Mouse (Mus musculus) intestine, postnatal 0 days (tissue): ENCODE results near the gene Ovca2. TPM values are rescaled to one million over a fixed set of nuclear protein-coding genes. Genes with fewer than 3 reads are reported as not detected.

Experiments used
- ATAC-seq: fragments of 200-750 bp; cut with Nextera tagmentation; 2 replicates; pipeline ENCODE4 v1.8.0; 2017; ENCODE audit warnings: mild to moderate bottlenecking, moderate TSS enrichment, moderate library complexity
- H3K27ac ChIP-seq: fragments of 300-500 bp; sonication (generic); 2 replicates; pipeline ENCODE4 v1.5.1; 2014; ENCODE audit warnings: mild to moderate bottlenecking, low read depth, low read length, moderate library complexity
- H3K27me3 ChIP-seq: fragments of 300-500 bp; sonication (generic); replicated peaks from 2 replicates; pipeline ENCODE4 v1.6.1; 2014; ENCODE audit warnings: low read length, mixed read lengths; ENCODE audit not compliant: control insufficient read depth, insufficient read depth
- H3K36me3 ChIP-seq: fragments of 300-500 bp; sonication (generic); 2 replicates; pipeline ENCODE4 v1.6.1; 2014; ENCODE audit warnings: mild to moderate bottlenecking, moderate library complexity; ENCODE audit not compliant: control insufficient read depth, insufficient read depth
- H3K4me1 ChIP-seq: fragments of 300-500 bp; sonication (generic); replicated peaks from 2 replicates; pipeline ENCODE4 v1.6.1; 2014; ENCODE audit warnings: antibody characterized with exemption, low read length, mixed read lengths; ENCODE audit not compliant: control insufficient read depth, insufficient read depth
- H3K4me2 ChIP-seq: fragments of 300-500 bp; sonication (generic); replicated peaks from 2 replicates; pipeline ENCODE4 v1.6.1; 2014; ENCODE audit warnings: low read depth, mild to moderate bottlenecking, moderate library complexity
- H3K4me3 ChIP-seq: fragments of 300-500 bp; sonication (generic); 2 replicates; pipeline ENCODE4 v1.5.1; 2014; ENCODE audit warnings: low read depth, low read length
- H3K9ac ChIP-seq: fragments of 300-500 bp; sonication (generic); 2 replicates; pipeline ENCODE4 v1.6.1; 2014; ENCODE audit warnings: mild to moderate bottlenecking, low read depth, low read length
- H3K9me3 ChIP-seq: fragments of 300-500 bp; sonication (generic); 2 replicates; pipeline ENCODE4 v1.6.1; 2016; ENCODE audit warnings: mixed run types; ENCODE audit not compliant: control insufficient read depth
- CTCF ChIP-seq: sonication (generic); IDR thresholded peaks from 2 replicates; pipeline ENCODE4 v1.5.1; 2016; ENCODE audit warnings: low read depth, mild to moderate bottlenecking, control low read depth, antibody characterized with exemption, moderate library complexity
- WGBS: fragments of 180-500 bp; shearing (Covaris S2); extraction: QIAGEN DNeasy Blood & Tissue Kit; methylation state at CpG from one replicate; pipeline ENCODE4 v1.1.7; 2014; 5-methylcytosine and 5-hydroxymethylcytosine counted together
- polyA plus RNA-seq: library from polyadenylated mRNA; unstranded; fragments of >200 nt; fragmentation: Nextera tagmentation; extraction: Ambion mirVana; gene quantifications from 2 replicates; pipeline ENCODE4 v1.2.1, GENCODE M21; 2015

The Ovca2 gene
- polyA plus RNA-seq, 1 experiment from 2014 or later, result 21.6 TPM

GRCm38 (mm10) chr11:75145841-75146240, 32.8 kb downstream of the Ovca2 start:
- Histone ChIP-seq H3K27ac (no peak overlapping the region), H3K4me1 (peaks cover 24% of the 10 kb centered on the region)
- WGBS, result 80% methylated on average over 2 of the region's 2 CpGs

DNA sequence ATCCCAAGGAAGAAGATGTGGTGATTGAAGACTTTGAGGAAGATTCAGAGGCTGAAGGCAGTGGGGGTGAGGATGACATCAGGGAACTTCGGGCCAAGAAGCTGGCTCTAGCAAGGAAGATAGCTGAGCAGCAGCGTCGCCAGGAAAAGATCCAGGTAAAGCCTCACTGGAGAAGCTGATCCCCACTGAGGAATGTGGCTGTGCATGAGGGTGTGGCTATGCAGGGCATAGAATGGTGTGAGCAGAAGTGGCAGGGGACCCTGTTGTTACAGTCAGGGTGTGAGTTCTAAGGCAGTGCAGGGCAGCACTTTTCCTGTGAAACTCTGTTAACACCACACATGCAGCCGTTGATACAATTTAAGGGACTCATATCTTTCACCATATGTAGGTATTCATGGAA, 35.9 kb downstream of the Ovca2 start:
- Histone ChIP-seq H3K36me3 (peaks cover 26% of the 10 kb centered on the region), H3K27me3 (no peaks in the 10 kb centered on the region), H3K27ac (no peak overlapping the region), H3K4me2 (no peak overlapping the region), H3K9me3 (no peaks in the 10 kb centered on the region), H3K9ac (no peak overlapping the region), H3K4me1 (peaks cover 28% of the 10 kb centered on the region), H3K4me3 (no peak overlapping the region)
- 69% methylated on average over 4 of the region's 4 CpGs for WGBS
- TF ChIP-seq CTCF, result no peak
- no peak for ATAC-seq

More at GRCm38 (mm10) chr11:75145841-75146240, 32.8 kb downstream of the Ovca2 start:
- no peaks in the 10 kb centered on the region for H3K9me3 ChIP-seq
- H3K9ac ChIP-seq, result no peak overlapping the region
- ATAC-seq, result no peak
- no peaks in the 10 kb centered on the region for H3K27me3 ChIP-seq
- no peak for TF ChIP-seq CTCF
- H3K36me3 ChIP-seq, result peaks cover 33% of the 10 kb centered on the region
- no peak overlapping the region for H3K4me2 ChIP-seq
- no peak overlapping the region for H3K4me3 ChIP-seq

DNA sequence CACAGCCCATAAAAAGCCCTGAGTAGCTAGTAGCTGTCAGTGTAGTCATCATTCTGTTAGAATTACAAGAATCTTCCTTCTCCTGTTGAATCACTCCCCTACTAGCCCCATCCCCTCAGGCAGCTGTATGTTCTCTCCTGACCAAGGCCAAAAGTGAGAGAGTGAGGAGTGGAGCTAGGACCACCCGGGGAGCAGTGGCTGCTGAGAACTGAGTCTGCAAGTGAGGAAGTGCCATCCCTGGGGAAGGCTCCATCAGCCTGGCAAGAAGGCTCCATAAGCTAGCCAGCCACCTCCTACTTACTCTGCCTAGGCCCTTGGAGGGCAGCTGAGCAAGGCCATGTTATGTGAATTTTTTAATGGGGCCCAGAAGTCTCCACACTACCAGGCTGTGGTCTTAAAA, 36.7 kb downstream of the Ovca2 start:
- H3K4me1 ChIP-seq, result peaks cover 20% of the 10 kb centered on the region
- ATAC-seq, result no peak
- no peaks in the 10 kb centered on the region for H3K9me3 ChIP-seq
- no peaks in the 10 kb centered on the region for H3K27me3 ChIP-seq
- H3K9ac ChIP-seq, result no peak overlapping the region
- no peak for TF ChIP-seq CTCF
- no peak overlapping the region for H3K4me3 ChIP-seq
- H3K36me3 ChIP-seq, result peaks cover 25% of the 10 kb centered on the region
- H3K4me2 ChIP-seq, result no peak overlapping the region
- H3K27ac ChIP-seq, result no peak overlapping the region
- 44% methylated on average over 1 of the region's 1 CpGs for WGBS

GRCm38 (mm10) chr11:75141038-75141437, 37.6 kb downstream of the Ovca2 start:
- no peak for TF ChIP-seq CTCF
- no peak overlapping the region for H3K4me2 ChIP-seq
- peak overlapping the region; percentile 37; the same call in 1 of the 2 replicates for H3K27ac ChIP-seq
- peaks cover 17% of the 10 kb centered on the region; the same call in 1 of the 2 replicates for H3K4me1 ChIP-seq
- no peaks in the 10 kb centered on the region for H3K9me3 ChIP-seq
- WGBS, result 58% methylated on average over 3 of the region's 3 CpGs
- H3K36me3 ChIP-seq, result peaks cover 25% of the 10 kb centered on the region
- no peak overlapping the region for H3K9ac ChIP-seq
- no peaks in the 10 kb centered on the region for H3K27me3 ChIP-seq
- no peak for ATAC-seq
- H3K4me3 ChIP-seq, result no peak overlapping the region

- H3K4me1 ChIP-seq, result peaks cover 17% of the 10 kb centered on the region; the same call in 1 of the 2 replicates
- peaks cover 24% of the 10 kb centered on the region for H3K36me3 ChIP-seq
- WGBS, result 57% methylated on average over 5 of the region's 5 CpGs
Measured at GRCm38 (mm10) chr11:75140431-75140830, 38.2 kb downstream of the Ovca2 start.

DNA sequence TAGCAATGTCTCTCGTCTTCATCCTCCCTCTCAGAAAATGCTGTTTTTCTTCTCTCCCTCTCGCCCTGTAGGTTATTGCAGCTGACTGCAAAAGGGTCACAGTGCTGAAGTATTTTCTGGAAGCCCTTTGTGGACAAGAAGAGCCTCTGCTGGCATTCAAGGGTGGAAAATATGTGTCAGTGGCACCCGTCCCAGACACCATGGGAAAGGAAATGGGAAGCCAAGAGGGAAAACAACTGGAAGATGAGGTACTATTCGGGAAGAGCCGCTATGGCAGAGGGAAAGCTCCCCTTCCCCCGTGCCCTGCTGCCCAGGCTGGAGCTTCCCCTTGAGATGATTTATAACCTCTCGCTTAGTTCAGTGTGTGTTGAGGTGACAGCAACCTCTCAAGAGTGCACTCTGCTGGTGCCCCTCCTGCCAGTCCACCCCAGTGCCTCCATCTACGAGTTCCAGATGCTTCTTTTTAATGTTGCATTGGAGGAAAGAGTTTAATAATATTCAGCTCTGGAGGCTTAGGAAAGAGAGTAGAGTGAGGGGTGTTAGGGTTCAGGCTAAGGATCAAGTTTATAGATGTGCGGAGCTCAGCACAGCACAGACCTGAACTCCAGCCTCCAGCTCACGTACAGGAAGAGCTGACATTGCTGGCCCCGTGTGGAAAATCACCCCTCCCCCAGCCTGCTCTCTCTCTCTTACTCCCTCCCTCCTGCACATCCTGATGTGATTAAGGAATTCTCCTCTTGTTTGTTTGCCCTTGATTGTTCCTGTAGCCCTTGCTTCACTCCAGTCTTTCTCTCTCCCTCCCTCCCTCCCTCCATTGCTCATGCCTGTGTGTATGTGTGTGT, 39.3 kb downstream of the Ovca2 start:
- Histone ChIP-seq H3K9ac (no peak overlapping the region), H3K4me2 (no peak overlapping the region), H3K36me3 (peaks cover 18% of the 10 kb centered on the region), H3K4me3 (no peak overlapping the region), H3K27me3 (no peaks in the 10 kb centered on the region), H3K9me3 (no peaks in the 10 kb centered on the region), H3K27ac (peak overlapping the region; percentile 68), H3K4me1 (peaks cover 17% of the 10 kb centered on the region; the same call in 1 of the 2 replicates)
- 0 out of 2 replicates have a peak, but pooled peaks have one; percentile 7 for TF ChIP-seq CTCF
- WGBS, result 34% methylated on average over 11 of the region's 11 CpGs
- ATAC-seq, result 0 out of 2 replicates have a peak, but pooled peaks have one; percentile 38

More at GRCm38 (mm10) chr11:75140431-75140830, 38.2 kb downstream of the Ovca2 start:
- TF ChIP-seq CTCF, result no peak
- ATAC-seq, result no peak
- H3K9me3 ChIP-seq, result no peaks in the 10 kb centered on the region
- H3K9ac ChIP-seq, result no peak overlapping the region
- H3K4me2 ChIP-seq, result no peak overlapping the region
- no peak overlapping the region for H3K4me3 ChIP-seq
- no peaks in the 10 kb centered on the region for H3K27me3 ChIP-seq
- 0 out of 2 replicates have a peak overlapping the region, but pooled peaks have one; percentile 24 for H3K27ac ChIP-seq
